Mouse (Mus musculus) erythroblast, embryonic 14.5 days (primary cell): ENCODE results near the gene Arhgap1. TPM values are rescaled to one million over a fixed set of nuclear protein-coding genes. Genes with fewer than 3 reads are reported as not detected.

ENCODE experiments used
- H3K27me3 ChIP-seq: 2 replicates; pipeline ENCODE4 v1.6.1; 2012; ENCODE audit warnings: inconsistent platforms; ENCODE audit not compliant: control insufficient read depth
- H3K36me3 ChIP-seq: 2 replicates; pipeline ENCODE4 v1.6.1; 2012; ENCODE audit warnings: mild to moderate bottlenecking, inconsistent platforms; ENCODE audit not compliant: control insufficient read depth
- H3K4me1 ChIP-seq: 2 replicates; pipeline ENCODE4 v1.6.1; 2012; ENCODE audit warnings: inconsistent platforms; ENCODE audit not compliant: control insufficient read depth
- H3K4me3 ChIP-seq: replicated peaks from 2 replicates; pipeline ENCODE3; 2012; ENCODE audit warnings: moderate library complexity, mild to moderate bottlenecking, inconsistent platforms
- H3K9me3 ChIP-seq: 2 replicates; pipeline ENCODE4 v1.6.1; 2012; ENCODE audit warnings: low read length, inconsistent platforms, mixed read lengths; ENCODE audit not compliant: control insufficient read depth
- GATA1 ChIP-seq: IDR thresholded peaks from 2 replicates; pipeline ENCODE4 v1.6.1; 2012; ENCODE audit warnings: low read length, inconsistent platforms, mixed read lengths
- TAL1 ChIP-seq: IDR thresholded peaks from 3 replicates; pipeline ENCODE4 v1.6.1; 2012; ENCODE audit warnings: low read length, inconsistent platforms, mixed read lengths
- polyA plus RNA-seq: library from polyadenylated mRNA; stranded (reverse); fragments of >175 nt; gene quantifications from 2 replicates; pipeline ENCODE4 v1.2.3, GENCODE M21; 2012

Gene Arhgap1
- polyA plus RNA-seq, 1 experiment: 1.5 TPM

GRCm38 (mm10) chr2:91631826-91632225 is 17.8 kb upstream of the Arhgap1 start:
- Histone ChIP-seq H3K9me3 (no peaks in the 10 kb centered on the region), H3K27me3 (no peaks in the 10 kb centered on the region), H3K36me3 (peaks cover 17% of the 10 kb centered on the region; the same call in 1 of the 2 replicates), H3K4me3 (no peak overlapping the region), H3K4me1 (peaks cover 31% of the 10 kb centered on the region)
- TF ChIP-seq TAL1 (no peak), GATA1 (no peak)

DNA sequence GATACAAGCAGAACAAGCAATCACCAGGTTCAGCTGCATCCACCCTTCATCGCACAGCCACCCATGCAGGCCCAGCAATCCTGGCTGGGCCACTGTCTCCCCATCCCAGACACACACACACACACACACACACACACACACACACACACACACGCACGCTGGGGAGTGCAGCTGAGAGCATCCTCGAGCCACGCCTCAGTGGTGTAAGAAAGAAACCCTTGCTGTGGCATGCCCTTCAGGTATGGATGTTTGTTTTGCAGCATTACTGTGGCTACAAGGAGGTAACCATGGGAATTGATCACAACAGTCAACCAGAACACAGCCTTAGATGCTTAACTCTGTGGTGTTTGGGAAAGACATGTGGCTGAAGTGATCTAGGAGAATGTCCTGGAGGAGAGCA is 17.3 kb upstream of the Arhgap1 start:
- H3K4me1 ChIP-seq: peaks cover 34% of the 10 kb centered on the region
- no peaks in the 10 kb centered on the region for H3K9me3 ChIP-seq
- TF ChIP-seq TAL1 (no peak), GATA1 (no peak)
- peaks cover 16% of the 10 kb centered on the region; the same call in 1 of the 2 replicates for H3K36me3 ChIP-seq
- H3K27me3 ChIP-seq: no peaks in the 10 kb centered on the region
- H3K4me3 ChIP-seq: no peak overlapping the region

GRCm38 (mm10) chr2:91633334-91633977 is 16.2 kb upstream of the Arhgap1 start:
- peaks cover 12% of the 10 kb centered on the region; the same call in 1 of the 2 replicates for H3K36me3 ChIP-seq
- H3K4me1 ChIP-seq: peaks cover 34% of the 10 kb centered on the region
- TF ChIP-seq GATA1 (no peak), TAL1 (no peak)
- H3K27me3 ChIP-seq: no peaks in the 10 kb centered on the region
- H3K4me3 ChIP-seq: no peak overlapping the region
- no peaks in the 10 kb centered on the region for H3K9me3 ChIP-seq

DNA sequence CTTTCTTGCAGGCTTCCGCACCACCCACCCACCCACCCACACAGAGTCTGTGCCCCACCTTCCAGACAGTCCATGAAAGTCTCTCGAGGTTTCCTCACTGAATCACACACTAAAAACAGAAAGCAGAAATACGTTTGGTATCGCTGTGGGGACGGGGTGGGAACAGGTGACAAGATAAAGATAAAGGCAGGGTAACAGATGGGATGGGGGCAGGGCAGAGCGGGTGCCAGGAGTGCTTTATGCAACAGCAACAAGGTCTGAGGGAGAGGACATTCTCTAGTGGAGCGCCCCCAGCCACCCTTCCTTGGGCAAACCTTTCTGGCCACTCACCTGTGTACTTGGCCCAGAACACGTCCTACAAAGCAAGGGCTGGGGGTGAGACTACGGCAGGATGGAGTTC is 14.8 kb upstream of the Arhgap1 start:
- Histone ChIP-seq H3K4me3 (peak overlapping the region; percentile 45), H3K36me3 (peaks cover 4% of the 10 kb centered on the region; the same call in 1 of the 2 replicates), H3K4me1 (peaks cover 34% of the 10 kb centered on the region)

DNA sequence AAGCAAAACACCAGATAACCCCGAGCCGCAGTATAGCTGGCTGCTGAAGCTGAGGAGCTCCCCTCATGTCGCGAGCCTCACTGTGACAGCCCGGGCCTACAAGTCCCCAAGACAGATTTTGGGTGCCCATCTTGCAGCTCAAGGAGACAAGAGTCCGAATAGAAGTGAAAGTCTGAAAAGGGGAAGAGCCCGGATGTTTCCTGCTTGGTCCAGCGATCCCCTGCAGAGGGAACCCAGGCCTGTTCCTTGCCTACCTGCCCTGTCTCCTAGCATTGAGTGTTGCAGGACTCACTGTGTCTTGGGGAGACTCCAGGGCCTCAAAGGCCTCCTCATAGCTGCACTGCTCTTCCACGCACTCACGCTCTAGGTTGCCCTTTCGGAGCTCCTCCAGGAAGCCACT is 14.2 kb upstream of the Arhgap1 start:
- Histone ChIP-seq H3K36me3 (peaks cover 2% of the 10 kb centered on the region; the same call in 1 of the 2 replicates), H3K4me1 (peaks cover 40% of the 10 kb centered on the region), H3K4me3 (peak overlapping the region; percentile 45), H3K9me3 (no peaks in the 10 kb centered on the region), H3K27me3 (no peaks in the 10 kb centered on the region)
- TF ChIP-seq TAL1 (no peak), GATA1 (no peak)

More for the DNA sequence above, 14.8 kb upstream of the Arhgap1 start:
- H3K27me3 ChIP-seq: no peaks in the 10 kb centered on the region
- H3K9me3 ChIP-seq: no peaks in the 10 kb centered on the region
- TF ChIP-seq TAL1 (0 out of 3 replicates have a peak, but pooled peaks have one; percentile 43), GATA1 (no peak)

GRCm38 (mm10) chr2:91636229-91636628 is 13.4 kb upstream of the Arhgap1 start, which contains the start of gene F2:
Gene F2, minus strand, starts transcription at chr2:91636414.
- Histone ChIP-seq H3K4me3 (peak within 1 kb of the TSS; percentile 45), H3K9me3 (no peaks in the 10 kb centered on the region), H3K36me3 (peaks cover 2% of the 10 kb centered on the region; the same call in 1 of the 2 replicates), H3K4me1 (peaks cover 45% of the 10 kb centered on the region), H3K27me3 (no peaks in the 10 kb centered on the region)
- TF ChIP-seq TAL1 (no peak), GATA1 (no peak)

- TF ChIP-seq GATA1 (no peak), TAL1 (no peak)
- H3K4me3 ChIP-seq: no peak overlapping the region
- H3K27me3 ChIP-seq: no peaks in the 10 kb centered on the region
- H3K9me3 ChIP-seq: no peaks in the 10 kb centered on the region
- peaks cover 49% of the 10 kb centered on the region for H3K4me1 ChIP-seq
- H3K36me3 ChIP-seq: peaks cover 2% of the 10 kb centered on the region; the same call in 1 of the 2 replicates
Observed at GRCm38 (mm10) chr2:91636727-91637338, 12.8 kb upstream of the Arhgap1 start.

DNA sequence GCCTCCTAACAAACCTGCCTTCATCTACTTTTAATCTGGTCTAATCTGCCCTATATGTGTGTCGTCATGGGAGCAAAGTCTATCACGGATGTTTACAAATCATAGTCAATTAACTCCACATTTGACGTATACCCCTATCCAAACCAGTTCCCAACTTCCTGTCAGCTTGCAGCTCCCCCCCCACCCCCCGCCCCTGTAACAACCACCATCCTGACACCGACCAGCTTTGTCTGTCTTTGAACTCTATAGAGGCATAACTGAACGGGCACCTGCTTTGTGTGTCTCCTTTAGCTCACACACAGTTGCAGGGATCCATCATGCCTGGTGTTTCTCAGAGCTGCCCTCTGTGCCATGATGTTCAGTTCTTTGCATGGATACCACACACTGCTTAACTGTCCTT is 10.7 kb upstream of the Arhgap1 start:
- no peaks in the 10 kb centered on the region for H3K9me3 ChIP-seq
- no peak overlapping the region for H3K4me3 ChIP-seq
- H3K4me1 ChIP-seq: peaks cover 66% of the 10 kb centered on the region
- no peak for TF ChIP-seq GATA1
- TF ChIP-seq TAL1: no peak
- no peaks in the 10 kb centered on the region for H3K27me3 ChIP-seq
- H3K36me3 ChIP-seq: peaks cover 17% of the 10 kb centered on the region

DNA sequence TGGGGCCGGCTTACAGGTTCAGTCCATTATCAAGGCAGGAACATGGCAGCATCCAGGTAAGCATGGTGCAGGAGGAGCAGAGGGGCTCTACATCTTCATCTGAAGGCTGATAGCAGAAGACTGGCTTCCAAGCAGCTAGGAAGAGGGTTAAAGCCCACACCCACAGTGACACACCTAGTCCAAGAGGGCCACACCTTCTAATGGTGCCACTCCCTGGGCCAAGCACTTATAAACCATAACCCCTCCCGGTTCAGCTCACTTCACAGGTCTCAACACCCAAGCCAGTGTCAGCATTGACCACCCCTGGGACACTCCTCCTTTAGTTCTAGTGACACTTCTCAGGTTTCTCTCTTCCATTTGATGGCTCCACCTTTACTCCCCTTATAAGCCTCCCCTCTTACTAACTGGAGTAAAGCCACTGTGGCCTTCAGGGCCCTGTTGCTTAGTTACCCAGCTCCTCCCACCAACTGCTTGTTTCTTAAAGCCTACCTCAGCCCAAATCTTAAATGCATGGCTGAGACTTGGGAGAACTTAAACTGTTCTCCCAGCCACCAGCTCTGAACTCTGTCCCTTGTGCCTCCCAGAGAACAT is 6.7 kb upstream of the Arhgap1 start:
- Histone ChIP-seq H3K4me3 (peak overlapping the region; percentile 20), H3K36me3 (peaks cover 57% of the 10 kb centered on the region), H3K27me3 (no peaks in the 10 kb centered on the region), H3K9me3 (0 out of 2 replicates have a peak, but pooled peaks cover 2% of the 10 kb centered on the region), H3K4me1 (peaks cover 55% of the 10 kb centered on the region)
- TF ChIP-seq TAL1 (no peak), GATA1 (no peak)
